Mouse (Mus musculus) spleen, adult 12 weeks (tissue): ENCODE results near the gene Kmt2d.

Experiments
- DNase-seq: peaks from one replicate; pipeline ENCODE4 v3.0.0; 2022; ENCODE audit warnings: low spot score

Kmt2d gene

DNA sequence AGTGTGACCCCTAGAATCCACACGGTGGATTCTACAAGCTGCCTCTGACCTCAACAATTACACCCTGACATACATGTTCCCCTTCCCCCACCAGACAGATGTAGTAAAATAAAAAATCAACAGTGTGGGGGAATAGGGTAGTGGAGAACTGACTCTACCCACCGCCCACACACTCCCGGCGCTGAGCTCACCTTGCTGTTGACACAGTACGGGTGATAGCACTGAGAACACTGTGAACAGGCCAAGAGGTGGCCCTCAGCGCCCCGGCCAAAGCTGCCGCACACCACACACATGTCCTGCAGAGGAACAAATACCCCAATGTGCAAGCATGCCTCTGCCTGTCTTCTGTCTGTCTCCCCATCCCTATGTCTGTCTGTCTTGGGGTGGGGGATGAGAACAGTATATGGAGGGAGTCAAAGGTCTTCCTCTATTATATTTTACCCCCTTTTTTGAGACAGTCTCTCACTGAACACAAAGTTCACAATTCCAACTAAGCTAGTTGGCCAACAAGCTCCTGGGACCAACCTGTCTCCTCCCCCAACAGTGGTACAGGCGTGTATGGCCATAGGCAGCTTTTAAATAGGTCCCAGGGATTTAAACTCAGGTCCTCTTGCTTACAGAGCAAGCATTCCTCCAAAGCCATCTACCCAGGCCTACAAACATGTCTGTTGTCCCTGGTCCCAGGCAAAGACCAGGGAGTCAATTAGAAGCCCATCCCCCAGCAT is 11.5 kb downstream of the Kmt2d start:
- DNase-seq: no peak

DNA sequence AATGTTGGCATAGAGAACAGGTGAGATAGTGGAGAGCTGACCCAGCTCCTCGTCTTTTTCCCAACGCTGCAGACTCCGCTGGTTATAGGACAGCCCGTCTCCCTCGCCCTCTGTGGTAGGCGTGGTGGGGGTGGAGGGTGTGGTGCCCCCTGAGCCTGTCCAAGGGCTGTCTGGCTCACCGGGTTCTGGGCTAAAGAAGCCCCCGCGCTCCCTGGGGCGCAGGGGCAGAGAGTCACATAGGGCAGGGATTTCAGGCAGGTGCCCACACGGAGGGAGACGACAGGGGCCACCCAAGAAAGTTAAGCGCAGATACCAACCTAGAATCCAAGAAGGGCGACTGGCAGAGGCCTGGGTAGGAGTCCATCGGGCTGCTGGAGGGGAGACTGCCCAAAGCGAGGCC is 16.8 kb downstream of the Kmt2d start:
- no peak for DNase-seq

DNA sequence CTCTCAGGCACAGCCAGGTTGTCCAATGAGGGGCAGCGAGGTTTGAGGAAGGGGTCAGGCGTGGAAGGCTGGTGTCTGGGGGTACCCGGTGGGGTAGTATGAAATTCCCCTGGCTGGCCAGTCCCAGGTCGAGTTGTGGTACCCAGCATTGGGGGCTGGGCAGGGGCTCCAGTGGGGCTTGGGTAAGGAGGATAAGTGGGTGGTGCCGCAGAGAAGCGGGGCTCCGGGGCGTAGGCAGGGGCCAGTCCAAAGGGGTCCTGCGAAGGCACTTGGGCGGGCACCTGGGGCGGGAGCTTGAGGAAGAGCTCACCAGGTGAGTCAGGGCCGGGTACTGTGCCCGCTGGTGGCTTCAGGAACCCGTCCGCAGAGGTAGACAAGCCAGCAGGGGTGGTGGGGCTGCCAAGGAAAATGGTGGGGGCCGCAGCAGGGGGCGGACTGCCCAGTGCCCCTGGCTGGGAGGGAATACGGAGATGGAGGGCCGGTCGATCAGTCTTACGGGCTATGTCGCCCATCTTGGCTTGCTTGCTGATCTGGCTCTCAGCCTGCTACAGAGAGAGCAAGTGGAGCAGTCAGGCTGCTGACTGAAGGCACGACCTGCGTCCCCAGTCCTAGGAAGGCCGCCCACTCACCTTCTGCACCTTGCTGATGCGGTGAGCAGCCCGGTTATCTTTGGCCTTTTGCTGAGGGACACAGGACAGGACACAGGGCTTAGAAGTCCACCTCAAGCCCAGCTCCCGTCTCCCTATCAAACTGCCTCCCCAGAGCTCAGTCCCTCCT is 17.7 kb downstream of the Kmt2d start:
- no peak for DNase-seq

GRCm38 (mm10) chr15:98852733-98853132 is 18.3 kb downstream of the Kmt2d start:
- no peak for DNase-seq

- DNase-seq: no peak
Measured at GRCm38 (mm10) chr15:98852071-98852470, 18.9 kb downstream of the Kmt2d start.

GRCm38 (mm10) chr15:98851229-98851818 is 19.7 kb downstream of the Kmt2d start:
- no peak for DNase-seq

DNA sequence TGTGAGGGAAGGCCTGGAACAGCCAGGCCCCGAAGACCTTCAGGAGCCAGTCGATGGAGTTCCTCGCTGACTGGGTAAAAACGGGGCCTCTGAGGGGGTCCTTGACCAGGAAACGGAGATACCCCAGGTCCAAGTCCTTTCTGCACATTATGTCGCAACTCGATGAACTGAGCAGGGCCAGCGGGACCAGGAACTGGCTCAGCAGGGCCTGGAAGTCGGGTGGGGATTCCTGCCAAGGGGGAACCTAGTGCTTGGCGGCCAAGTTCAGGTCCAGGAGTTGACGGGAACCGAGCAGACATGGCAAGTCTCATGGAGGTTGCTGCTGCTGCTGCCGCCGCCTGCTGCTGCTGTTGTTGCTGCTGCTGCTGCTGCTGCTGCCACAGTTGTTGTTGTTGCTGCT is 20.3 kb downstream of the Kmt2d start:
- DNase-seq: no peak

GRCm38 (mm10) chr15:98849956-98850600 is 20.9 kb downstream of the Kmt2d start:
- no peak for DNase-seq

DNA sequence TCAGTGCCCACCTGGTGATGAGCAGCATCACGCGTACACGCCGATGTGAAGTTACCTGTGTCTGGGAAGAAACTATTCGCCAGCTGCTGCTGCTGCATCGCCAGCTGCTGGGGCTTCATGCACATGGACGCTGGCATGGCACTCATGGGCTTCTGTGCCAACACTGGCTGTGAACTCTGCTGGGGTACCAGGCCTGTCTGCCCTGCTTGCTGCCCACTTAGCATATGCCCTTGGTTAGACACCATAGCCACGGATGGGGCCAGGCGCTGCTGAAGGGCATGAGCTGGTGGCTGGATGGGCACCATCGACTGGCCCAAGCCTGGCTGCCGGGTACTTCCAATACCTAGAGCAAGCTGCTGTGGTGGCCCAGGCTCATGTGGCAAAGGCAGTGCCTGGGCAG is 21.8 kb downstream of the Kmt2d start:
- DNase-seq: no peak

DNA sequence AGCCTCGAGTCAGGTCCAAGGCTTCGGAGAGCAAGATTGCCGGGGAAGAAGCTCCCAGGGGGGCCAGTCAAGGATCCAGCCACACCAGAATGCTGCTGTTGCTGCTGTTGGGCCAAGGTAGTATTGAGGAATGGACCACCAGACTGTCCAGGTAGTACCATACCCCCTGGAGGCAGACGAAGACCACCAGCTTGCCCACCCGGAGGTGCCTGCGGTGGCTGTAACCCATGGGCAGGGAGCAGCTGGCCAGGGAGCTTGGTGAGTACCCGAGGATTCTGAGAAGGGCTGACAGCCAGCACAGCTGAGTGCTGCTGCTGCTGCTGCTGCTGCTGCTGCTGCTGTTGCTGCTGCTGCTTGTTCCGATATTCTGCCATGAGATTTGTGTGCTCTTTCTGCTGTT is 24.9 kb downstream of the Kmt2d start:
- no peak for DNase-seq

- no peak for DNase-seq
Measured at GRCm38 (mm10) chr15:98845149-98845548, 25.9 kb downstream of the Kmt2d start.

DNA sequence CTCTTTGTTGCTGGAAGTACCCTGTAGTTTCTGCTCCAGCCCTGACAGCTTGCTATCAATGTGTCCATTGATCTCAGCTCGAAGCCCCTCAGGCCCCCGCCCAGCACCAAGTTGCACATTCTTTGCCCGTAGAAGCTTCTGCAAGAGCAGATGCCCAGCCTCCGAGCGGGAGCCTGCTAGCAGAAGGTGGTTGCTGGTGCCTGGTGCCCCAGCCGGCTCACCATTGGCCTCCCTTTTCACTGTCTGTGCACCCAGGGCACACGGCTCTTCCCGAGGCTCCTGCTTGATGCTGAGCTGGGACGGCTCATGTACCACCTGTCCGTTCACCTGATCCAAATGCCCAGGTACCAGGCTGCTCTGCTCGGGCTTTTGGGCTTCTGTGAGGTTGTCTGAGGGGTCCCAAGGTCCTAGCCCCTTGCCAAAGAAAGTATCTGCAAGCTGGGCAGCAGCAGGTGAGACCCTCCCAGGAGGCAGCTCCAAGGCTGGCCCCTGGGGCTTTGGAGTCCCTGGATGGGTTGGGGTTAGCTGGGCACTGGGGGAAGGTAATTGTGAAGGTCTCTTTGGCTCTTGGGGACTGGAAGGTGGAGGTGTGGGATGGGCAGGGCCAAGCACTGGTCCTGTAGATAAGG is 27.3 kb downstream of the Kmt2d start:
- DNase-seq: no peak

GRCm38 (mm10) chr15:98839671-98840585 is 31.1 kb downstream of the Kmt2d start:
- DNase-seq: no peak

DNA sequence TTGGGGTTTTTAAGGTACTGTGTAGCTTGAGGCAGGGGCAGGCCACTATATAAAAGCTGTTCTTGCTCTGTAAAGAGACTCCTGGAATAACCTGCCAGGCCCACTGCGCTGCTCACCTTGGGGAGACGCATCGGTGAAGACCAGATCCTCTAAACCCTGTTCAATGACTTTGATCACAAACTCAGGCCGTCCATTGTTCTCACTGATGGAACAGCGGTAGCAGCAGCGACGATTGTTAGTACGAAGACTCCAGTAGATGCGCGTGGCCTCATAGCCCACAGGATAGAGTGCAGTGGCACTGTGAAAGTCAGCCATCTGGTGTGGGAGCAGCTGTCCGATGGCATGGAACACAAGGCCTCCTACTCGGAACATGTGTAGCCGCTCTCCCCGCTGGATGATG is 31.8 kb downstream of the Kmt2d start:
- DNase-seq: no peak

GRCm38 (mm10) chr15:98837743-98838103 is 33.3 kb downstream of the Kmt2d start:
- DNase-seq: no peak

DNA sequence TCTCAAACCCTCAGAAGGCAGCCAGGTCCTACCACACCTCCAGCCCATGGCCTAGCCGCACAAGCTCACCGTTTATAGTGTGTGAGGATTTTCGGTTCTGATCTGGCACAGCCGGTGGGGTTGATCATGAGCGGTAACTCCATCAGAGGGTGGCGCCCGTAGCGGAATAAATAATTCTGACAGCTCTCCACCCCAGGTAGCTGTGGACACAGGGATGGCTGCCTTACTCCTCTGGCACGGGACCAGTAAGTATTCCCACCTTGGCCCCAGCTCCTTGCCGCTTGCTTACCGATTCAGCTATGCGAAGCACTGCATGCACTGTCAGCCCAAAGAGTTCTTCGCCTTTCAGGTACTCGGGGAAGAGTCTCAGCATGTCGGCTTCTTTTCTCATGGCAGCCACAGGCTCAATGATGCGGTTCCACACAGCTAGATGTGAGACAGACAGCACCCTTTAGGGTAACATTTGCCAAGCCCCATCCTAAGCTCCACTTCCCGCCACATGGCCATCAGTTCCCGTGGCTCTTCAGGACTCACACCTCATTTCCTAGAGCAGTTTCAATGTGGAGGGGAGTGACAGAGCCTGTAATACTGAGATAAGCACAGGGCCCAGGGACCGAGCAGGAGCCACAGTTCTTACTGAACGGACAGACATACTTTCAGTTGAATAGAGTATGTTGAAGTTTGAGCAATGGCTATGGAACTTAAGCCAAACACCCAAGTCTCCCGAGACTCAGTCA is 33.8 kb downstream of the Kmt2d start:
- no peak for DNase-seq

- DNase-seq: no peak
Measured at GRCm38 (mm10) chr15:98835291-98835690, 35.7 kb downstream of the Kmt2d start.

GRCm38 (mm10) chr15:98834059-98834458 is 36.9 kb downstream of the Kmt2d start:
- DNase-seq: no peak

DNA sequence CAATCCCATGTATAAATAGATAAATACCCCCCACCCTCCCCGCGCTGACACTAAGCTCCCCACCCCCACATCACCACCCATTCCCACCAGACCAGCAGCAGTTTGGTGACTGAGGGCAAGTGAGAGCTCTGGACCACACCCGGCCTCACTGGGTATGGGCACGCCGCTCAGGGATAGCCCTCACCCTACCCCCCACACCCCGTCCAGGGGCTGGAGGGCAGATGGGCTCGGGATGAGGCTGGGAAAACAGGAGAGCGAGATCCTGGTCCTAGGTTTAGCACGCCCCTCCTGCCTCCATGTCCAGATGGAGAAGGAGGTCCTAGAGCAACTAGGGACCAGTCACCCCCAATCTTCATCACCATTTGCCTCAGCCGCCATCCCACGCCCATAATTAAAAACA is 37.7 kb downstream of the Kmt2d start:
- no peak for DNase-seq
